Mouse (Mus musculus): Measurements from ENCODE around the gene Gemin4.

The Gemin4 gene

GRCm38 (mm10) chr11:76217390-76217800, at the start of gene Gemin4, which contains the start of gene Dbil5:
Gene Gemin4 (minus strand): TSS chr11:76217664.
Gene Dbil5 (plus strand): TSS chr11:76217608.
- peak; percentile 99 for DNase-seq

GRCm38 (mm10) chr11:76262611-76263351, 45.3 kb upstream of the Gemin4 start:
- peak in 1 of 2 experiments; percentile 47 for DNase-seq

GRCm38 (mm10) chr11:76261224-76261623, 43.8 kb upstream of the Gemin4 start:
- DNase-seq: no peak

GRCm38 (mm10) chr11:76260208-76261050, 43.0 kb upstream of the Gemin4 start:
- no peak for DNase-seq

- DNase-seq: no peak
Measured at GRCm38 (mm10) chr11:76258511-76258910, 41.0 kb upstream of the Gemin4 start.

- no peak for DNase-seq
Measured at GRCm38 (mm10) chr11:76257386-76257785, 39.9 kb upstream of the Gemin4 start.

GRCm38 (mm10) chr11:76256129-76256528, 38.7 kb upstream of the Gemin4 start:
- no peak for DNase-seq

GRCm38 (mm10) chr11:76255431-76256001, 38.1 kb upstream of the Gemin4 start:
- DNase-seq: no peak

GRCm38 (mm10) chr11:76253918-76254264, 36.4 kb upstream of the Gemin4 start:
- DNase-seq: no peak

GRCm38 (mm10) chr11:76253145-76253917, 35.9 kb upstream of the Gemin4 start:
- DNase-seq: peak; percentile 92 to 93

- no peak for DNase-seq
Measured at GRCm38 (mm10) chr11:76252036-76252435, 34.6 kb upstream of the Gemin4 start.

- DNase-seq: no peak
Measured at GRCm38 (mm10) chr11:76247239-76247638, 29.8 kb upstream of the Gemin4 start.

- DNase-seq: no peak
Measured at GRCm38 (mm10) chr11:76246439-76246838, 29.0 kb upstream of the Gemin4 start.

- DNase-seq: no peak
Measured at GRCm38 (mm10) chr11:76243811-76244546, 26.5 kb upstream of the Gemin4 start.

GRCm38 (mm10) chr11:76242901-76243810, 25.7 kb upstream of the Gemin4 start, which contains the start of the genes Mrm3 and Glod4:
Gene Mrm3 (plus strand): TSS chr11:76243715.
Gene Glod4 (minus strand): TSS chr11:76243725.
- DNase-seq: peak; percentile 96

- DNase-seq: no peak
Measured at GRCm38 (mm10) chr11:76239750-76240149, 22.3 kb upstream of the Gemin4 start.

GRCm38 (mm10) chr11:76236136-76236535, 18.7 kb upstream of the Gemin4 start:
- DNase-seq: no peak

GRCm38 (mm10) chr11:76225051-76225450, 7.6 kb upstream of the Gemin4 start:
- no peak for DNase-seq

- DNase-seq: no peak
Measured at GRCm38 (mm10) chr11:76224631-76225030, 7.2 kb upstream of the Gemin4 start.

GRCm38 (mm10) chr11:76216681-76217389, 629 bp downstream of the Gemin4 start:
- peak; percentile 61 to 71 for DNase-seq

Measured in kidney, postnatal 4 days (tissue).